Mouse (Mus musculus) limb, embryonic 12.5 days (tissue): ENCODE results near the gene Il18rap. TPM values are rescaled to one million over a fixed set of nuclear protein-coding genes. Genes with fewer than 3 reads are reported as not detected.

Experiments
- ATAC-seq: fragments of 200-750 bp; cut with Nextera tagmentation; 2 replicates; pipeline ENCODE4 v1.8.0; 2017; ENCODE audit warnings: low read depth, moderate TSS enrichment; ENCODE audit not compliant: insufficient number of reproducible peaks, insufficient read depth, low FRiP score, low TSS enrichment
- H3K27ac ChIP-seq: fragments of 300-500 bp; sonication (generic); 2 replicates; pipeline ENCODE4 v1.5.1; 2016; ENCODE audit warnings: mild to moderate bottlenecking, moderate library complexity
- H3K27me3 ChIP-seq: fragments of 300-500 bp; sonication (generic); 2 replicates; pipeline ENCODE4 v1.6.1; 2016; ENCODE audit warnings: mild to moderate bottlenecking, moderate library complexity
- H3K36me3 ChIP-seq: fragments of 300-500 bp; sonication (generic); 2 replicates; pipeline ENCODE4 v1.6.1; 2016; ENCODE audit warnings: mild to moderate bottlenecking, moderate library complexity
- H3K4me1 ChIP-seq: fragments of 300-500 bp; sonication (generic); replicated peaks from 2 replicates; pipeline ENCODE4 v1.6.1; 2016
- H3K4me2 ChIP-seq: fragments of 300-500 bp; sonication (generic); 2 replicates; pipeline ENCODE4 v1.6.1; 2016; ENCODE audit warnings: mild to moderate bottlenecking, moderate library complexity
- H3K4me3 ChIP-seq: fragments of 300-500 bp; sonication (generic); replicated peaks from 2 replicates; pipeline ENCODE4 v1.5.1; 2016; ENCODE audit warnings: mild to moderate bottlenecking
- H3K9ac ChIP-seq: fragments of 300-500 bp; sonication (generic); replicated peaks from 2 replicates; pipeline ENCODE4 v1.6.1; 2016; ENCODE audit warnings: mild to moderate bottlenecking, moderate library complexity
- H3K9me3 ChIP-seq: fragments of 300-500 bp; sonication (generic); 2 replicates; pipeline ENCODE4 v1.6.1; 2016; ENCODE audit warnings: mild to moderate bottlenecking, moderate library complexity
- WGBS: fragments of 180-500 bp; shearing (Covaris S2); methylation state at CpG from one replicate; pipeline ENCODE4 v1.1.7; 2016; 5-methylcytosine and 5-hydroxymethylcytosine counted together
- polyA plus RNA-seq: library from polyadenylated mRNA; unstranded; fragments of >200 nt; fragmentation: Nextera tagmentation; extraction: Ambion mirVana; gene quantifications from 2 replicates; pipeline ENCODE4 v1.2.1, GENCODE M21; 2016

Il18rap gene
- 0.16 and 0.44 TPM in 2 replicates for polyA plus RNA-seq

DNA sequence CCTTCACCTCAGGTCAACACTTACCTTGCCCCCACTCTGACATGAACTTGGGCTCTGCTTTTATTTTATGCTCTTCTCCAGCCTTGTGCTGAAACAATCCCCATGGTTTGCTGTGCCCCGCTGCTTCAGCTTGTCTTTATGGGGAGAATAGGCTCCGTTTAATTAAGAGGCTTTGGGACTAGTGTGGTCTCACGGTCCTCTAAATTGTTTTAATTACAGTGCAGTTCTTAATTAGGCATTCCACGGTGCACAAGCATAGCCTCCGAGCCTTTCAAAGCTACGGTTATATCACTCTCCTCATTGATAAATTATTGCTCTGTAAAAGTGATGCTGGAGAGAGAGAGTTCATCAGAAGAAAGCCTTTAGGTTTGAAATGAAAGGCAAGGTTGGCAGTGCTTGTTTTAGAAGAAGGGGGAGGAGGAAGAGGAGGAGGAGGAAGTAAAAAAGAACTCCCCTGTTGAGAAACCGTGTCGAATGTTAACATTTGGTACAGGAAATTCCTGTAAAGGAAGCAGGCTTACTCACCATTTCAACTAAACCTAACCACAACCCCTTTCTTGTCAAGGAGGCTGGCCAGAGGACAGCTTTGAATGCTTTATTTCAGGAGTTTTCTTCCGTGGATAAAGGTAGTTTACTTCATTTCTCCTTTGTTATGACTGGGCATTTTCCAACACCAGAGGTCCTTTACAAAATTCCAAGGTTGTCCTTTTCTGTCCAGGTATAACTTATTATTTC lies at the start of gene Il18rap:
Il18rap (plus strand) TSS at position 512 of the 735 bp plus-strand sequence.
- no peak for ATAC-seq
- H3K27ac ChIP-seq, result no peak within 1 kb of the TSS
- no peaks in the 10 kb centered on the region for H3K27me3 ChIP-seq
- no peak within 1 kb of the TSS for H3K9ac ChIP-seq
- H3K9me3 ChIP-seq, result no peaks in the 10 kb centered on the region
- H3K36me3 ChIP-seq, result no peaks in the 10 kb centered on the region
- peaks cover 4% of the 10 kb centered on the region; the same call in 1 of the 2 replicates for H3K4me1 ChIP-seq
- 17% methylated on average over 9 of the region's 9 CpGs for WGBS
- H3K4me2 ChIP-seq, result peak within 1 kb of the TSS; percentile 20
- no peak within 1 kb of the TSS for H3K4me3 ChIP-seq

DNA sequence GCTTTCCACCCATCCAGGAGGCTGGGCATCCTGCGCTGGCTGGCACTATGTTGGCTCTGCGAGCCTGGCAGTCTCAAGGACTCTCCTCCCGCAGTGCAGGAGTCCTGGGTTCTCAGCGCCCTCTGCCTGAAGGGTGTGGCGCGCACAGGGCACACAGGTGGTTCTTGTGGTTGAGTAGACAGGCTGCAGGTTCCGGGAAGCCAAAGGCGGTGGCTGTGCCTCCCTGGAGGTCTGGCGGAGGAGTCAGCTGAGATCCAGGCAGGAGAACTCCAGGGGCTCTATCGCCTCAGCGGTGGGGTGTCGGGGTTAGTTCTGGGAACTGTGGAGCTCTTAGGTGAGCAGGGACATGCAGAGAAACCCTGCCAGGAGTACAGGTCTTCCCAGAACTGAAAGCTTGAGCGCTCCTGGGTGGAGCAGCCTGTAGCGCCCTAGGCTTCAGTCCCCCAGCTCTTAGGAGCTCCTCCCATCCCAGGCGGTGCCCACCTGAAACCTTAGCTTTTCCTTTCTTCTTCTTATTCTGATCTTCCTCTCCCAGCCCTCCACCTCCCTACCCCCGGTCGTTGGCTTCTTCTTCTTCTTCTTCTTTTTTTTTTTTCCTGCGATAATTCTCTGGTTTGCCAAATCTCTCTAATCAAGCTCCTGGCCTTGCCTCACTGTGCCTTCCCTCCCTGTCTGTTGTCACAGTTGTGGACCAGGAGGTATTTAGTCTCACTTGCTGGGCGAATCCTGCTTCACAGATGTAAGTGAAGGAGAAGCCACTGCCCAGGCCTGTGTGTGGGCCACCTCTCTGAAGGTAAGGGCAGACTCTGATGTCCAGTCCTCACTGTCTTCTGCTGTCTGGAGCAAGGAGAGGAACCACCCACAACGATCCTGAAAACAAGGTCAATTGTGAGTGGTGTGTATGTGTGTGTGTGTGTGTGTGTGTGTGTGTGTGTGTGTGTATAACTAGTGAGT lies 49.4 kb upstream of the Il18rap start, which contains the start of gene Il18r1:
Il18r1 (plus strand) TSS at position 76 of the 954 bp plus-strand sequence.
- no peaks in the 10 kb centered on the region for H3K9me3 ChIP-seq
- H3K27ac ChIP-seq, result no peak within 1 kb of the TSS
- no peaks in the 10 kb centered on the region for H3K36me3 ChIP-seq
- H3K27me3 ChIP-seq, result no peaks in the 10 kb centered on the region
- WGBS, result 33% methylated on average over 20 of the region's 20 CpGs
- no peak within 1 kb of the TSS for H3K9ac ChIP-seq
- no peak within 1 kb of the TSS for H3K4me3 ChIP-seq
- no peaks in the 10 kb centered on the region for H3K4me1 ChIP-seq
- no peak for ATAC-seq
- H3K4me2 ChIP-seq, result 0 out of 2 replicates have a peak within 1 kb of the TSS, but pooled peaks have one; percentile 8

DNA sequence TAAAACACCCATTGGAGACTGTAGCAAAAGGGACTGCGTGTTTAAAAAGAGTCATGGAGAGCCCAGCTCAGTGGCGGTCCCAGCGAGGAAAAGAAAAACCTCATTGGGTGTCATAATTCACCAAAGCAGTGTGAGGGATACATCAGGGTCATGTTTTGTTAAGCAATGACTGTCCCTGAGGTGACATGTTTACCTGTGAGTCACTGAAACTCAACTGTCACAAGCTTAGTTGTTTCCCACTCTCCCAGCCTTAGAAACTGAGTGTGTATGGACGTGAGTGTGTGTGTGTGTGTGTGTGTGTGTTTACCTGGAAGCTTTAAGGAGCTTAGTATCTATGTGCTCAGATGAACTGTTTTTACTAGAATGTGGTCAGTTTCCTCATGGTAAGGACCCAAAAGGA lies 47.9 kb upstream of the Il18rap start:
- 84% methylated on average over 4 of the region's 4 CpGs for WGBS

DNA sequence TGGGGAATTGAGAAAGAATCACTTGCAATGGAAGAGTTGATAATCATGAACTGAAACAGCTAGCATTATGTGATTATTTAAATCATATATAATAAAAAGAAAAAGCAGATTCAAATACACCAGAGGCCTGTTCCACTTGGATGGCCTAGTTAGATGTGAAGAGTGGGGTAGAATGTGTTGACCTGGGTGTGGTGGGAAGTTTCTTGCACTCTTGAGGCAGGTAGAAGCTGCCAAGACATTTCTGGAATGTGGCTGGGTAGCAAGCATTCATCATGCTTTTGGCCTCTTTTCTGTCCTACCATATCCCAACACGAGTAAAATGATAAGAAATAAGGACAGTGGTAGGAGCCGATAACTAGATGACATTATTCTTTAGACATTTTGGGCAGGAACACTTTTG lies 46.4 kb upstream of the Il18rap start:
- H3K27me3 ChIP-seq, result no peaks in the 10 kb centered on the region
- WGBS, result 72% methylated on average over 2 of the region's 2 CpGs
- no peak for ATAC-seq
- H3K4me2 ChIP-seq, result no peak overlapping the region
- H3K9me3 ChIP-seq, result no peaks in the 10 kb centered on the region
- H3K4me3 ChIP-seq, result no peak overlapping the region
- H3K27ac ChIP-seq, result no peak overlapping the region
- H3K4me1 ChIP-seq, result no peaks in the 10 kb centered on the region
- no peaks in the 10 kb centered on the region for H3K36me3 ChIP-seq
- no peak overlapping the region for H3K9ac ChIP-seq

More for the DNA sequence above, 47.9 kb upstream of the Il18rap start:
- Histone ChIP-seq H3K4me1 (no peaks in the 10 kb centered on the region), H3K4me2 (no peak overlapping the region), H3K9ac (no peak overlapping the region), H3K4me3 (no peak overlapping the region), H3K36me3 (no peaks in the 10 kb centered on the region), H3K27me3 (no peaks in the 10 kb centered on the region), H3K27ac (no peak overlapping the region), H3K9me3 (no peaks in the 10 kb centered on the region)
- no peak for ATAC-seq

DNA sequence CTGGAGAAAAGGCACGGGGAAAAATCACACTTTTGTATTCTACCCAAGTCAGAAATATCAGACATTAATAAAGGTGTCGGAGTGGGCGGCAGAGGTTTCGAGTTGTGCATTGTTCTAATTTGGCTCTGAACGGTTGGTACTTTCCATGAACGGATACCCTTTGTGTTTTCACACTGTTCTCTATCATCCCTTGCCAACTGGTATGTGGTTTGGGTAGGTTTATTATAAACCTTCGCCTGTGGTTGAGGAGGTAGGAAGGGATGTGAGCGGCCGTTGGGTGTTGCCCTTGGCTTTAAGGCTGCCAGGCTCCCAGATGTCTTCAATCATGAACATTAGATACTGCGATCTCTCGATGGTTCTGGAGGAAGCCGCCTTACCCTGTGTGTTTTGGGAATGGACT lies 45.3 kb upstream of the Il18rap start:
- Histone ChIP-seq H3K27ac (no peak overlapping the region), H3K4me2 (no peak overlapping the region), H3K9ac (no peak overlapping the region), H3K9me3 (no peaks in the 10 kb centered on the region), H3K4me1 (no peaks in the 10 kb centered on the region), H3K27me3 (no peaks in the 10 kb centered on the region), H3K36me3 (no peaks in the 10 kb centered on the region), H3K4me3 (no peak overlapping the region)
- 89% methylated on average over 12 of the region's 12 CpGs for WGBS
- ATAC-seq, result no peak

DNA sequence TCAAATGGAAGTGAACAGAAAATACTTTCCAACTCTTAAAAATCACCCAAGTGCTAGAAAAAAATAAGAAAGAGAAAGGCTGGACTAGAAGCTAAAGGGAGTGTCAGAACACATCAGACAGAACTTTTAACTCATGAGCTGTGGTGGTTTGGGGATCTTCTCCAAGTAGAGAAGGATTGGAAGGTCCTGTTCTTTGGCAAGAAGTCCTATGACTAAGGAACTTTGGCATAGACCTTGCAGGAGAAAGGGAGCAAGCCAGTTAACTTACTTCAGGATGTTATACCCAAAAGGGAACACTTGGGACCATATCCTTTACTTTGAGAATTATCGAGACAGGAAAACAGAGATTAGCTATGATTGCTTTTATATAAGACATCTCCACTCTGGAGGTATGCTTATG lies 42.8 kb upstream of the Il18rap start:
- 89% methylated on average over 1 of the region's 1 CpGs for WGBS
- Histone ChIP-seq H3K4me1 (no peaks in the 10 kb centered on the region), H3K27ac (no peak overlapping the region), H3K4me3 (no peak overlapping the region), H3K9me3 (no peaks in the 10 kb centered on the region), H3K9ac (no peak overlapping the region), H3K36me3 (no peaks in the 10 kb centered on the region), H3K4me2 (no peak overlapping the region), H3K27me3 (no peaks in the 10 kb centered on the region)
- ATAC-seq, result no peak

DNA sequence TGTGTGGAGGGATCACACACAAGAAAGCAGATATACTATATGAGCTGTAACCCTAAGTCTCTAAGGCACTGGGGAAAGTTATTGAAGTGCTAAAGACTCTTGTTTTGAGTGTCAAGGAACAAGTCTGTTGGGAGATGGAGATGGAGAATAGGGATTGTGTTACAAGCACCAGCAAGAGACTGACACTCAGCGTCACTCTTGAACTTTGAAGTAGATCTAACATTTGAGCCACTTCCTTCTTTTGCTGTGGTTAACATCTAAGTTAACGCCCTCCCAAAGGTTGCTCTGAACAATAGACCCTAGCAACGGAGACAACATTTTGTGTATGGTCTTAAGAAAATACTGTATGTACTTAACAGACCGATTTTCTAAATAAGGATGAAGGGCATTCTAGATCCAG lies 41.5 kb upstream of the Il18rap start:
- WGBS, result 85% methylated on average over 4 of the region's 4 CpGs
- H3K27me3 ChIP-seq, result no peaks in the 10 kb centered on the region
- H3K4me1 ChIP-seq, result no peaks in the 10 kb centered on the region

DNA sequence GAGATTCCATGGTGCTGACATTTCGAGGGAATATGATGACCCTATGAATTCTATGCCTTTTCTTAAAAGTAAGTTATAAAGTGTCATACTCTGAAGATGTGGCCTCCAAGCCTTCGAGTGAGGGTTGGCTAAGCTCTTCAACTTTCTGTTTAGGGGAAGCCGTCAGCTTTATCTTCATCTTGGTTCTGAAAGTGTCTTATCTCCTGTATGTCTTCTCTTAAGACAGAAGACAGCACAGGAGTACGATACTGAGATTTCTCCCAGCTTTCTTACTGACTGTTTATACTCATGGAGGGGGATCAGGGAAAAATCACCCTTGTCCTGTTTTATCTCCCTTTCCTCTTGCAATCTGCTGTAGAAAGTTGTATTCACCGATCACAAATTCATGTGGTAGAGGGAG lies 40.8 kb upstream of the Il18rap start:
- WGBS, result 82% methylated on average over 5 of the region's 5 CpGs
- Histone ChIP-seq H3K27me3 (no peaks in the 10 kb centered on the region), H3K36me3 (no peaks in the 10 kb centered on the region), H3K9ac (no peak overlapping the region), H3K4me1 (no peaks in the 10 kb centered on the region), H3K27ac (no peak overlapping the region), H3K4me2 (no peak overlapping the region), H3K4me3 (no peak overlapping the region), H3K9me3 (no peaks in the 10 kb centered on the region)
- ATAC-seq, result no peak

More for the DNA sequence above, 41.5 kb upstream of the Il18rap start:
- Histone ChIP-seq H3K36me3 (no peaks in the 10 kb centered on the region), H3K9me3 (no peaks in the 10 kb centered on the region), H3K9ac (no peak overlapping the region), H3K27ac (no peak overlapping the region), H3K4me2 (no peak overlapping the region), H3K4me3 (no peak overlapping the region)
- no peak for ATAC-seq

DNA sequence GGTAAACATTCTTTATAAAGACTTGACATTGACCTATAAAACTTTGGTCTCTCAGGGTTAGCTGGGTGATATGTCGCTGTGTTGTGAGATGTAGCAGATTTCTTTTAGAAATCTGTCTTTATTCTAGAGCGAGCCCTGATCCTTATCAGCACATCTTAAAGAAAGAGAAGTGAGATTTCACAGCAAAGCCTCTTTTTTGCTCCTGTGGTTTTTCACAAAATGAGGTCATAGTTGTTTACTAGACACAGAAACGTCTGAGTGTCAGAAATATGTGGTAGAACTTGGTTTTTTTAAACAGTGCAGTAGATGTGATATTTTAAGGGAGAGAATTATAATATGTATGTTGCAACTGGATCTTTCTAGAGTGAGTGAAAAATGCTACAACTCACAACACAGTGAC lies 39.5 kb upstream of the Il18rap start:
- H3K9ac ChIP-seq, result no peak overlapping the region
- no peak overlapping the region for H3K4me3 ChIP-seq
- H3K4me2 ChIP-seq, result no peak overlapping the region
- H3K36me3 ChIP-seq, result no peaks in the 10 kb centered on the region
- H3K27me3 ChIP-seq, result no peaks in the 10 kb centered on the region
- no peak overlapping the region for H3K27ac ChIP-seq
- ATAC-seq, result no peak
- H3K4me1 ChIP-seq, result no peaks in the 10 kb centered on the region
- 74% methylated on average over 3 of the region's 3 CpGs for WGBS
- no peaks in the 10 kb centered on the region for H3K9me3 ChIP-seq

DNA sequence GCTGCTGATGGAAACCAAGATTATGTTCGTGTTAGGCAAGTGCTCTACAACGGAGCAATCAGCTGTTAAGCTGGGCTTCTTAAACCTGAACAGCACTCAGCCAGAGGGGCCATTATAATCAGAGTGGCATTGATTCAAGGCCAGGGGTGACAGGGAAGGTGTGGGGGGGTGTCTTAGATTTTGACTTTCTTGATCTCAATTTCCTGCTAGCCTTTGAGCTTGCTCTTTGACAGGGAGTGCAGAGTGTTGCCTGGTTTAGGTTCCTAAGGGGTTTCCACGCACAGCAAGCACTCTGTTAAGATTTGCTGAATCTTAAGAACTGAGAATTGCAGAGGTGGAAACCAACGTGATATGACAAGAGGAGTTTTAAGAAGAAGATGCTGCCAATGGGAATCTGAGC lies 38.4 kb upstream of the Il18rap start:
- no peaks in the 10 kb centered on the region for H3K4me1 ChIP-seq
- no peaks in the 10 kb centered on the region for H3K36me3 ChIP-seq
- 63% methylated on average over 4 of the region's 4 CpGs for WGBS
- H3K4me3 ChIP-seq, result no peak overlapping the region
- no peak overlapping the region for H3K4me2 ChIP-seq
- no peaks in the 10 kb centered on the region for H3K27me3 ChIP-seq
- H3K9me3 ChIP-seq, result no peaks in the 10 kb centered on the region
- no peak overlapping the region for H3K9ac ChIP-seq
- no peak overlapping the region for H3K27ac ChIP-seq
- ATAC-seq, result no peak

DNA sequence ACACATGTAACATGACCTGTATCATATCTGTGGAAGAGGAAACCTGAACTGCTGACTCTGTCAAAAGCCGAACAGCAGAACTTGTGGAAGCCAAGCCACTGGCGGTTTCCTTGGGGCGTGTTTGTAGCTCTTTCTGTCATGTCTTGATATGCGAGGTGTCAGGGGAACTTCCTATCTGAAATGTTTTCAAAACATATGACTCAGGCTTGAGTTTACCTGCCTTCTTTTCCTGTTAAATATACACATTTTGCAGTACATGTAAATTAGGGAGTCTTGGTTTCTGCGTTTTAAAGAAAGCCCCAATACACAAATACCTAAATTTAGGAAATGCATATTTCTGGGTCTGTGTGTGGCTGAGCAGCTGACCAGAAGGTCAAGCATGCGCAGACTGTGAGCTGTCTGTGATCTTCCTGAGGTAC lies 35.6 kb upstream of the Il18rap start:
- Histone ChIP-seq H3K4me2 (no peak overlapping the region), H3K4me3 (no peak overlapping the region), H3K27ac (no peak overlapping the region), H3K36me3 (no peaks in the 10 kb centered on the region), H3K27me3 (no peaks in the 10 kb centered on the region), H3K9me3 (no peaks in the 10 kb centered on the region), H3K9ac (no peak overlapping the region), H3K4me1 (no peaks in the 10 kb centered on the region)
- WGBS, result 77% methylated on average over 6 of the region's 6 CpGs
- no peak for ATAC-seq
